Mouse (Mus musculus): ENCODE results near the gene Dhx8.

Dhx8 gene

GRCm38 (mm10) chr11:101756616-101757015 lies 23.9 kb downstream of the Dhx8 start:
- no peak for DNase-seq

GRCm38 (mm10) chr11:101757366-101757765 lies 24.6 kb downstream of the Dhx8 start:
- no peak for DNase-seq

GRCm38 (mm10) chr11:101758431-101758830 lies 25.7 kb downstream of the Dhx8 start:
- no peak for DNase-seq

- DNase-seq, result no peak
These were observed 26.8 kb downstream of the Dhx8 start for GRCm38 (mm10) chr11:101759530-101759929.

- DNase-seq, result peak; percentile 29 to 38
These were observed 31.0 kb downstream of the Dhx8 start for GRCm38 (mm10) chr11:101763723-101764122.

GRCm38 (mm10) chr11:101764546-101764945 lies 31.8 kb downstream of the Dhx8 start:
- no peak for DNase-seq

- no peak for DNase-seq
These were observed 34.6 kb downstream of the Dhx8 start for GRCm38 (mm10) chr11:101767326-101767725.

- no peak for DNase-seq
These were observed 36.0 kb downstream of the Dhx8 start for GRCm38 (mm10) chr11:101768721-101769120.

GRCm38 (mm10) chr11:101770266-101770665 lies 37.5 kb downstream of the Dhx8 start:
- no peak for DNase-seq

GRCm38 (mm10) chr11:101772027-101772426 lies 39.3 kb downstream of the Dhx8 start:
- DNase-seq, result no peak

GRCm38 (mm10) chr11:101772449-101772848 lies 39.7 kb downstream of the Dhx8 start:
- no peak for DNase-seq

GRCm38 (mm10) chr11:101776846-101777245 lies 44.1 kb downstream of the Dhx8 start:
- no peak for DNase-seq

GRCm38 (mm10) chr11:101783135-101783534 lies 50.4 kb downstream of the Dhx8 start:
- no peak for DNase-seq

GRCm38 (mm10) chr11:101783584-101783983 lies 50.9 kb downstream of the Dhx8 start:
- DNase-seq, result no peak

- no peak for DNase-seq
These were observed 51.4 kb downstream of the Dhx8 start for GRCm38 (mm10) chr11:101784072-101784471.

GRCm38 (mm10) chr11:101784488-101785142 lies 51.9 kb downstream of the Dhx8 start:
- peak in 1 of 2 experiments; percentile 12 for DNase-seq

- peak; percentile 82 to 85 for DNase-seq
These were observed 52.6 kb downstream of the Dhx8 start, which contains the start of gene Etv4 for GRCm38 (mm10) chr11:101785143-101785851. Gene Etv4 (minus strand): TSS chr11:101785371.

GRCm38 (mm10) chr11:101785852-101786205 lies 53.1 kb downstream of the Dhx8 start:
- no peak for DNase-seq

GRCm38 (mm10) chr11:101786651-101787050 lies 53.9 kb downstream of the Dhx8 start:
- DNase-seq, result no peak

GRCm38 (mm10) chr11:101787432-101787831 lies 54.7 kb downstream of the Dhx8 start:
- no peak for DNase-seq

- DNase-seq, result no peak
These were observed 58.2 kb downstream of the Dhx8 start for GRCm38 (mm10) chr11:101790811-101791526.

GRCm38 (mm10) chr11:101797355-101797754 lies 64.6 kb downstream of the Dhx8 start:
- no peak for DNase-seq

GRCm38 (mm10) chr11:101798083-101798482 lies 65.4 kb downstream of the Dhx8 start:
- no peak for DNase-seq

- DNase-seq, result no peak
These were observed 68.7 kb downstream of the Dhx8 start for GRCm38 (mm10) chr11:101801386-101801785.
